Mouse (Mus musculus) ES-E14 (cell line): ENCODE data around the gene Kif1b. TPM values are rescaled to one million over a fixed set of nuclear protein-coding genes. Genes with fewer than 3 reads are reported as not detected.

Experiments used
- DNase-seq: peaks from one replicate; pipeline ENCODE4 v3.0.0-alpha.2; 2013; ENCODE audit warnings: low read depth, low spot score
- H3K27ac ChIP-seq: 2 replicates; pipeline ENCODE4 v1.5.1; 2012; ENCODE audit warnings: low read depth, mild to moderate bottlenecking, low read length, moderate library complexity, mixed read lengths; ENCODE audit not compliant: poor library complexity, insufficient read depth, severe bottlenecking
- H3K36me3 ChIP-seq: 2 replicates; pipeline ENCODE4 v1.6.1; 2012; ENCODE audit warnings: mild to moderate bottlenecking, low read length, moderate library complexity, mixed read lengths; ENCODE audit not compliant: control insufficient read depth, poor library complexity, insufficient read depth, severe bottlenecking
- H3K4me1 ChIP-seq, 2 experiments: fragments of 150-350 bp in 1 of 2; sonication (generic) in 1 of 2; 2 replicates each; pipeline ENCODE4 v1.6.1; 2012; ENCODE audit warnings: low read length in 2 of 2, mild to moderate bottlenecking in 1 of 2, mixed read lengths in 1 of 2; ENCODE audit not compliant: control insufficient read depth in 2 of 2, insufficient read depth in 2 of 2, poor library complexity in 1 of 2
- H3K4me3 ChIP-seq, 2 experiments: fragments of 150-350 bp in 1 of 2; sonication (generic) in 1 of 2; 2 replicates each; pipeline ENCODE4 v1.5.1; 2012; ENCODE audit warnings: low read length in 2 of 2, low read depth in 1 of 2, mild to moderate bottlenecking in 1 of 2, mixed read lengths in 1 of 2; ENCODE audit not compliant: insufficient read depth in 1 of 2, poor library complexity in 1 of 2, severe bottlenecking in 1 of 2
- H3K9ac ChIP-seq: 2 replicates; pipeline ENCODE4 v1.6.1; 2012; ENCODE audit warnings: low read depth, mild to moderate bottlenecking, low read length, mixed read lengths; ENCODE audit not compliant: poor library complexity, insufficient read depth, severe bottlenecking
- H3K9me3 ChIP-seq: fragments of 150-350 bp; sonication (generic); 2 replicates; pipeline ENCODE4 v1.6.1; 2012; ENCODE audit warnings: low read depth, mild to moderate bottlenecking, low read length; ENCODE audit not compliant: control insufficient read depth, insufficient read depth
- CHD2 ChIP-seq: IDR thresholded peaks from 2 replicates; pipeline ENCODE4 v1.6.1; 2014; ENCODE audit warnings: mild to moderate bottlenecking, low read depth, low read length, inconsistent platforms
- HCFC1 ChIP-seq: IDR thresholded peaks from 2 replicates; pipeline ENCODE4 v1.6.1; 2012; ENCODE audit warnings: low read length, inconsistent platforms, borderline replicate concordance; ENCODE audit not compliant: insufficient read depth
- MAFK ChIP-seq: IDR thresholded peaks from 2 replicates; pipeline ENCODE4 v1.6.1; 2014; ENCODE audit warnings: mild to moderate bottlenecking, low read depth, low read length, inconsistent platforms; ENCODE audit not compliant: insufficient read depth
- ZC3H11A ChIP-seq: IDR thresholded peaks from 2 replicates; pipeline ENCODE4 v1.6.1; 2012; ENCODE audit warnings: low read depth, mild to moderate bottlenecking, inconsistent platforms, low read length, borderline replicate concordance
- ZNF384 ChIP-seq: IDR thresholded peaks from 2 replicates; pipeline ENCODE4 v1.6.1; 2012; ENCODE audit warnings: low read depth, low read length, inconsistent platforms
- in situ Hi-C, 2 experiments: fragments of 600-800 bp; cut with MboI; formaldehyde crosslinking; loops; one replicate each; pipeline ENCODE4 v1.15.1; 2025; ENCODE audit warnings: low sequenced_read_pairs in 2 of 2, inconsistent platforms in 1 of 2; ENCODE audit not compliant: unreplicated experiment in 2 of 2
- total RNA-seq: library from RNA; depleted of rRNA; stranded (reverse); fragments of 300-350 nt; gene quantifications from 2 replicates; pipeline ENCODE4 v1.2.3, GENCODE M21; 2012

Gene Kif1b
- total RNA-seq, 1 experiment, result 27.1 TPM

DNA sequence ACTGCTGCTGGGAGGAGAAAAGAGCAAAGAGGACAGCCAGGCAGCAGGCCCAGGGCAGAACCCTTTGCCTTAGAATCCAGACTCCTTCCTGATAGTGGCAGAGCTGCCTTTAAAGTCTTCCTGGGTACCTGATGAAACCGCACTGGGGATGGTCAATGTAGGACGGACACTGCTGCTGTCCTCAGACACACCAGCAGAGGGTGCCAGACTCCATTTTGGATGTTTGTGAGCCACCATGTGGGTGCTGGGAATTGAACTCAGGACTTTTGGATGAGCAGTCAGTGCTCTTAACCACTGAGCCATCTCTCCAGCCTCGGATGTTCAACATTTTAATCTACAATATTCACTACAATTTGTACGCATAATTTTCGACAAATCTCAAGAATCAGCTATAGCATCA lies 23.0 kb upstream of the Kif1b start:
- no peak overlapping the region for H3K9ac ChIP-seq
- no peak overlapping the region for H3K4me3 ChIP-seq
- DNase-seq, result no peak
- in situ Hi-C loops, result no loop called here
- peaks cover 2 to 8% of the 10 kb centered on the region in 2 experiments; a peak in 2 of 4 replicates for H3K4me1 ChIP-seq
- peaks cover 50% of the 10 kb centered on the region for H3K36me3 ChIP-seq
- H3K27ac ChIP-seq, result no peak overlapping the region; the same call in 1 of the 2 replicates
- no peaks in the 10 kb centered on the region for H3K9me3 ChIP-seq
- TF ChIP-seq CHD2 (no peak), ZC3H11A (no peak), MAFK (no peak), HCFC1 (no peak), ZNF384 (no peak)

DNA sequence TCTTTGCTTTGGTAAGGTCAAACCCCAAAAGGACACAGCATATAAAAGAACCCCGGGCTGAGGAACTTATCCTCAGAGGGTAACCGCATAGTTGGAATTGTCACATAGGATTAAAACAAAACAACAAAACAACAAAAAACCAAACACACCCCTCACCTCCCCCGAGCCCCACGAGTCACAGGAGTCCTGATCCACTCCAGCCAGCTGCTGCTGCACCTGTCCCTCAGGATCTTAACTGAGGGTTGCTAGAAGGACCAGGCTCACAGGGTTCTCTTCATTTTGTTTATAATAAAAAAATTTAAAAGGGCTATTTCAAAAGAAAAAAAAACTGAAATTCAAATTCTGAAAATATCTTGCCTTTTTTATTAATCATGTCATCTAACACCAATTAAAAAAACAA lies 21.2 kb upstream of the Kif1b start:
- Histone ChIP-seq H3K4me3 (no peak overlapping the region), H3K4me1 (peaks cover 2 to 8% of the 10 kb centered on the region in 2 experiments; a peak in 2 of 4 replicates), H3K36me3 (peaks cover 39% of the 10 kb centered on the region), H3K27ac (no peak overlapping the region), H3K9ac (no peak overlapping the region), H3K9me3 (no peaks in the 10 kb centered on the region)
- in situ Hi-C loops, result no loop called here
- TF ChIP-seq MAFK (no peak), CHD2 (no peak), ZC3H11A (no peak), HCFC1 (no peak), ZNF384 (no peak)
- DNase-seq, result no peak

DNA sequence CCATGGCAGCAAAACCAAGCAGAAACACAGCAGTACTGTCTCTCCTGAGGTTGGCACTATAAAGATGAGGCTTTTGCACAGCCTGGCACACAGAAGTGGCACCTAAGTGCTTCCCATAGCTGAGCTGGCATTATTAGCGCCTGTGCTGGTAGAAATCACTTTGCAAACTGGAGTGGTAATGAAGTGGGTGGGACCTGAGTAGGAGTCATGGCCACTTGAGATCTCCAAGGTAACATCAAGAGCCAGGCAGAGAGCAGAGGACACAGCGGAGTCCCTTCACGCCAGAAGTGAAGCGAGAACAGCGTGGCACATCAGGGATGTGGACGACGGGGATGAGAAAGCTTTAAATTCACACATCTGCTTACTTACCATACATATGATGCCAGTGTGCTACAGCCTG lies 19.8 kb upstream of the Kif1b start:
- Histone ChIP-seq H3K4me1 (peaks cover 0 to 3% of the 10 kb centered on the region in 2 experiments; a peak in 1 of 4 replicates), H3K9me3 (no peaks in the 10 kb centered on the region), H3K4me3 (no peak overlapping the region), H3K9ac (no peak overlapping the region), H3K27ac (no peak overlapping the region), H3K36me3 (peaks cover 34% of the 10 kb centered on the region)
- in situ Hi-C loops, result no loop called here
- TF ChIP-seq ZC3H11A, result no peak
- TF ChIP-seq HCFC1, result no peak
- TF ChIP-seq ZNF384, result no peak
- no peak for TF ChIP-seq CHD2
- TF ChIP-seq MAFK, result no peak
- no peak for DNase-seq

DNA sequence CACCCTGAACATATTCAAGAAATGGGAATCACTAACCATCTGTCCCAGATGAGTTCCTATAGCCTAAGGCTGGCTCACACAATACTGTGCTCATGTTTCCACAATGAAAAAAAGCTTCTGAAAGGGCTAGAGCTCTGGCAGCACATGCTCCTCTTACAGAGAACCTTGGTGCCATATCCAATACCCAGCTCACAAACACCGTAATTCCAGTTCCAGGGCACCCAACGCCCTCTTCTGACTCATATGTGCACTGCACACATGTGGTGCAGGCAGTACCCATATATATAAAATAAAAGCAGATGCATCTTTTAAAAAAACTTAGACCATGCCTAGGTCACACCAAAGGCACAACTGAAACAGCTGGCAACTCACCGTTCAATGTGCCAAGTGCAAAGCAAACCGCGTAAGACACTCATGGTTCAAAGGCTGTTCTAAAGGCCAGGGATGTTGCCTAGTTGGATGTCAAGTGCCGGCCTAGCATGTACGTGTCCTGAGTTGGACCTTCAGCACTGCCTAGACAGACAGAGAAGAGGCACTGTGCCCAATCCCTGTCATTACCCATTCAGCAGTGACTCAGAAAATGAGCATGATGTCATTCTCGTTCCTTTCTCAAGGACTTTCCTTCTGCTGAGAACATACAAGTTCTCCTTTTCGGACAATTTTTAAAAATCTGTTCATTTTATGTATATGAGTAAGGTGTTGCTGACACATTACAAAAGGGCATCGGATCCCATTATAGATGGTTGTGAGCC lies 18.1 kb upstream of the Kif1b start:
- TF ChIP-seq HCFC1 (no peak), ZC3H11A (no peak), ZNF384 (no peak), CHD2 (no peak), MAFK (no peak)
- H3K9me3 ChIP-seq, result no peaks in the 10 kb centered on the region
- in situ Hi-C loops, result no loop called here
- no peak overlapping the region for H3K4me3 ChIP-seq
- H3K4me1 ChIP-seq, result no peaks in the 10 kb centered on the region; a peak in 1 of 4 replicates
- no peak for DNase-seq
- H3K27ac ChIP-seq, result no peak overlapping the region
- H3K36me3 ChIP-seq, result peaks cover 23% of the 10 kb centered on the region
- H3K9ac ChIP-seq, result no peak overlapping the region
